Mouse (Mus musculus) liver, adult 2 months (tissue): ENCODE measurements around the gene Pcdh15. TPM values are rescaled to one million over a fixed set of nuclear protein-coding genes. Genes with fewer than 3 reads are reported as not detected.

Source experiments
- DNase-seq: peaks from one replicate; pipeline ENCODE4 v3.0.0-alpha.2; 2011; ENCODE audit warnings: low read depth, low spot score; ENCODE audit errors: extremely low read depth
- H3K27ac ChIP-seq: fragments of 200-500 bp; replicated peaks from 2 replicates; pipeline ENCODE4 v1.5.1; 2012; ENCODE audit warnings: low read depth, mild to moderate bottlenecking, control low read depth, inconsistent platforms, low read length; ENCODE audit not compliant: insufficient read depth
- H3K27me3 ChIP-seq: fragments of 200-500 bp; 2 replicates; pipeline ENCODE4 v1.6.1; 2012; ENCODE audit warnings: mild to moderate bottlenecking, moderate library complexity, low read length, inconsistent platforms; ENCODE audit not compliant: control insufficient read depth, insufficient read depth
- H3K36me3 ChIP-seq: fragments of 200-500 bp; 2 replicates; pipeline ENCODE4 v1.6.1; 2012; ENCODE audit warnings: low read length, inconsistent platforms; ENCODE audit not compliant: control insufficient read depth, insufficient read depth
- H3K4me1 ChIP-seq: fragments of 200-500 bp; 2 replicates; pipeline ENCODE4 v1.6.1; 2011; ENCODE audit warnings: low read length; ENCODE audit not compliant: control insufficient read depth, insufficient read depth
- H3K4me3 ChIP-seq: fragments of 200-500 bp; 2 replicates; pipeline ENCODE4 v1.5.1; 2011; ENCODE audit warnings: low read depth, mild to moderate bottlenecking, control low read depth, low read length, moderate library complexity; ENCODE audit not compliant: insufficient read depth
- H3K79me2 ChIP-seq: fragments of 200-500 bp; 2 replicates; pipeline ENCODE4 v1.6.1; 2012; ENCODE audit warnings: inconsistent platforms, mild to moderate bottlenecking, low read length, moderate library complexity; ENCODE audit not compliant: control insufficient read depth, insufficient read depth
- H3K9ac ChIP-seq: fragments of 200-500 bp; 2 replicates; pipeline ENCODE4 v1.6.1; 2012; ENCODE audit warnings: low read depth, mild to moderate bottlenecking, control low read depth, inconsistent platforms, low read length
- CTCF ChIP-seq: fragments of 200-500 bp; IDR thresholded peaks from 2 replicates; pipeline ENCODE4 v1.5.1; 2011; ENCODE audit warnings: low read depth, low read length, control low read depth
- POLR2A ChIP-seq: fragments of 200-500 bp; IDR thresholded peaks from 2 replicates; pipeline ENCODE4 v1.6.1; 2011; ENCODE audit warnings: low read length, control low read depth; ENCODE audit not compliant: insufficient read depth; ENCODE audit errors: extremely low read depth
- WGBS: fragments of 180-500 bp; shearing (Covaris S2); methylation state at CpG from one replicate; pipeline ENCODE4 v1.1.7; 2018; 5-methylcytosine and 5-hydroxymethylcytosine counted together
- polyA plus RNA-seq: library from polyadenylated mRNA; depleted of rRNA; stranded (reverse); fragments of >200 nt; gene quantifications from 2 replicates; pipeline ENCODE4 v1.2.3, GENCODE M21; 2012
- total RNA-seq: library from RNA; depleted of rRNA; stranded (reverse); fragments of >200 nt; gene quantifications from 2 replicates; pipeline ENCODE4 v1.2.3, GENCODE M21; 2014

The Pcdh15 gene
- total and polyA plus RNA-seq, 2 experiments: 0.04 to 0.09 TPM

- H3K4me3 ChIP-seq: no peak overlapping the region
- H3K27me3 ChIP-seq: no peaks in the 10 kb centered on the region
- no peaks in the 10 kb centered on the region for H3K79me2 ChIP-seq
- TF ChIP-seq POLR2A (no peak), CTCF (no peak)
- no peaks in the 10 kb centered on the region for H3K36me3 ChIP-seq
- H3K27ac ChIP-seq: no peak overlapping the region
- DNase-seq: no peak
- 54% methylated on average over 4 of the region's 4 CpGs for WGBS
- no peak overlapping the region for H3K9ac ChIP-seq
- H3K4me1 ChIP-seq: no peaks in the 10 kb centered on the region
Measured at GRCm38 (mm10) chr10:73823214-73823613, 724.1 kb downstream of the Pcdh15 start.

- 60% methylated on average over 8 of the region's 8 CpGs for WGBS
- DNase-seq: no peak
- H3K4me1 ChIP-seq: no peaks in the 10 kb centered on the region
- H3K79me2 ChIP-seq: no peaks in the 10 kb centered on the region
- H3K36me3 ChIP-seq: no peaks in the 10 kb centered on the region
- no peak overlapping the region for H3K27ac ChIP-seq
- no peak overlapping the region for H3K4me3 ChIP-seq
- H3K9ac ChIP-seq: no peak overlapping the region
- TF ChIP-seq CTCF (no peak), POLR2A (no peak)
- H3K27me3 ChIP-seq: no peaks in the 10 kb centered on the region
Measured at GRCm38 (mm10) chr10:73826354-73826753, 727.2 kb downstream of the Pcdh15 start.

- Histone ChIP-seq H3K4me1 (no peaks in the 10 kb centered on the region), H3K27ac (no peak overlapping the region), H3K9ac (no peak overlapping the region), H3K27me3 (no peaks in the 10 kb centered on the region), H3K36me3 (no peaks in the 10 kb centered on the region), H3K4me3 (no peak overlapping the region), H3K79me2 (no peaks in the 10 kb centered on the region)
- WGBS: 75% methylated on average over 2 of the region's 2 CpGs
- DNase-seq: no peak
- TF ChIP-seq CTCF (no peak), POLR2A (no peak)
Measured at GRCm38 (mm10) chr10:73828781-73829180, 729.6 kb downstream of the Pcdh15 start.

GRCm38 (mm10) chr10:73844998-73845397, 745.9 kb downstream of the Pcdh15 start:
- H3K4me3 ChIP-seq: no peak overlapping the region
- TF ChIP-seq CTCF (no peak), POLR2A (no peak)
- H3K36me3 ChIP-seq: no peaks in the 10 kb centered on the region
- no peak for DNase-seq
- no peaks in the 10 kb centered on the region for H3K27me3 ChIP-seq
- H3K79me2 ChIP-seq: no peaks in the 10 kb centered on the region
- H3K9ac ChIP-seq: no peak overlapping the region
- no peak overlapping the region for H3K27ac ChIP-seq
- H3K4me1 ChIP-seq: no peaks in the 10 kb centered on the region
- 70% methylated on average over 3 of the region's 3 CpGs for WGBS

GRCm38 (mm10) chr10:73862181-73862580, 763.0 kb downstream of the Pcdh15 start:
- TF ChIP-seq POLR2A: no peak
- TF ChIP-seq CTCF: no peak
- Histone ChIP-seq H3K4me1 (no peaks in the 10 kb centered on the region), H3K79me2 (no peaks in the 10 kb centered on the region), H3K36me3 (no peaks in the 10 kb centered on the region), H3K9ac (no peak overlapping the region), H3K4me3 (no peak overlapping the region), H3K27me3 (no peaks in the 10 kb centered on the region), H3K27ac (no peak overlapping the region)
- WGBS: 70% methylated on average over 4 of the region's 4 CpGs
- no peak for DNase-seq

- no peak overlapping the region for H3K27ac ChIP-seq
- H3K9ac ChIP-seq: no peak overlapping the region
- H3K27me3 ChIP-seq: no peaks in the 10 kb centered on the region
- 73% methylated on average over 5 of the region's 5 CpGs for WGBS
- no peaks in the 10 kb centered on the region for H3K79me2 ChIP-seq
- H3K4me3 ChIP-seq: no peak overlapping the region
- DNase-seq: no peak
- no peaks in the 10 kb centered on the region for H3K36me3 ChIP-seq
- H3K4me1 ChIP-seq: no peaks in the 10 kb centered on the region
- TF ChIP-seq CTCF (no peak), POLR2A (no peak)
Measured at GRCm38 (mm10) chr10:73878055-73878728, 779.0 kb downstream of the Pcdh15 start.
